Mouse (Mus musculus) hindbrain, postnatal 0 days (tissue): Measurements from ENCODE around the gene Ptgir. TPM values are rescaled to one million over a fixed set of nuclear protein-coding genes. Genes with fewer than 3 reads are reported as not detected.

Experiments used
- ATAC-seq: fragments of 200-750 bp; cut with Nextera tagmentation; 2 replicates; pipeline ENCODE4 v1.8.0; 2017; ENCODE audit warnings: mild to moderate bottlenecking, moderate TSS enrichment, moderate library complexity
- DNase-seq: peaks from one replicate; pipeline ENCODE4 v3.0.0-alpha.2; 2015; ENCODE audit warnings: low spot score
- H3K27ac ChIP-seq: fragments of 300-500 bp; sonication (generic); 2 replicates; pipeline ENCODE4 v1.5.1; 2014; ENCODE audit warnings: mild to moderate bottlenecking
- H3K27me3 ChIP-seq: fragments of 300-500 bp; sonication (generic); 2 replicates; pipeline ENCODE4 v1.6.1; 2014; ENCODE audit warnings: low read length, mixed read lengths; ENCODE audit not compliant: insufficient read depth
- H3K36me3 ChIP-seq: fragments of 300-500 bp; sonication (generic); 2 replicates; pipeline ENCODE4 v1.6.1; 2014; ENCODE audit warnings: low read length, mixed read lengths; ENCODE audit not compliant: insufficient read depth
- H3K4me1 ChIP-seq: fragments of 300-500 bp; sonication (generic); 2 replicates; pipeline ENCODE4 v1.6.1; 2014; ENCODE audit warnings: antibody characterized with exemption, low read length, mixed read lengths; ENCODE audit not compliant: insufficient read depth
- H3K4me2 ChIP-seq: fragments of 300-500 bp; sonication (generic); 2 replicates; pipeline ENCODE4 v1.6.1; 2014; ENCODE audit warnings: low read depth, mild to moderate bottlenecking, low read length, moderate library complexity, mixed read lengths
- H3K4me3 ChIP-seq: fragments of 300-500 bp; sonication (generic); 2 replicates; pipeline ENCODE4 v1.5.1; 2014; ENCODE audit warnings: low read length
- H3K9ac ChIP-seq: fragments of 300-500 bp; sonication (generic); replicated peaks from 2 replicates; pipeline ENCODE4 v1.6.1; 2014; ENCODE audit warnings: mild to moderate bottlenecking, low read length, moderate library complexity, mixed read lengths
- H3K9me3 ChIP-seq: fragments of 300-500 bp; sonication (generic); 2 replicates; pipeline ENCODE4 v1.6.1; 2016; ENCODE audit warnings: low read length, mixed read lengths
- CTCF ChIP-seq: IDR thresholded peaks from 2 replicates; pipeline ENCODE4 v1.5.1; 2016; ENCODE audit warnings: antibody characterized with exemption, control low read depth, low read depth
- WGBS: fragments of 180-500 bp; shearing (Covaris S2); extraction: QIAGEN DNeasy Blood & Tissue Kit; methylation state at CpG from one replicate; pipeline ENCODE4 v1.1.7; 2014; 5-methylcytosine and 5-hydroxymethylcytosine counted together
- polyA plus RNA-seq: library from polyadenylated mRNA; unstranded; fragments of >200 nt; fragmentation: Nextera tagmentation; extraction: Ambion mirVana; gene quantifications from 2 replicates; pipeline ENCODE4 v1.2.1, GENCODE M21; 2015
- total RNA-seq: library from RNA; depleted of rRNA; stranded (reverse); fragments of >200 nt; gene quantifications from 2 replicates; pipeline ENCODE4 v1.2.3, GENCODE M21; 2014

Ptgir gene
- total and polyA plus RNA-seq, 2 experiments from 2014 or later, result 0.05 to 0.21 TPM

DNA sequence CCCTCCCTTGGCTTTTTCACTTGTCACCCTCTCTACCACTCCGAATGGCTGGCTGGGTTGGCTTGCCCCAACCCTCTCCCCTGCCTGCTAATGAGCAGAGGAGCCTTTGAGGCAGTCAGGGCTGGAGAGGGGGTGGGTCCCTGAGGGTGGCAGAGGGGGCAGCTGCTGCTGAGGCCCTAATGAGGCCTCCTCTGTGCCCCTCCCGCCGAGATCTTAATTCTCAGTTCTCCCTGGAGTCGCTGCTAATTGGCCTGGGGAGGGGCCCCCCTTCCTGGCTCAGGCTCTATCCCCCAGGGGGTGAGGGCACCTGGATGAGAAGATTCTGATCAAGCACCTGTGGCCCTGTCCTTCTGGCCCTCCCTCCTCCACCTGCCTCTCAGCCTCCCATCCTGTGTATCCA, 12.0 kb upstream of the Ptgir start:
- peak overlapping the region; percentile 52; the same call in 1 of the 2 replicates for H3K4me2 ChIP-seq
- no peak overlapping the region for H3K9ac ChIP-seq
- H3K9me3 ChIP-seq, result no peaks in the 10 kb centered on the region
- H3K4me3 ChIP-seq, result no peak overlapping the region
- H3K27ac ChIP-seq, result no peak overlapping the region
- TF ChIP-seq CTCF, result no peak
- no peaks in the 10 kb centered on the region for H3K36me3 ChIP-seq
- ATAC-seq, result peak; percentile 4; the same call in 1 of the 2 replicates
- H3K4me1 ChIP-seq, result peaks cover 4% of the 10 kb centered on the region; the same call in 1 of the 2 replicates
- WGBS, result 3% methylated on average over 4 of the region's 4 CpGs
- H3K27me3 ChIP-seq, result no peaks in the 10 kb centered on the region
- no peak for DNase-seq

DNA sequence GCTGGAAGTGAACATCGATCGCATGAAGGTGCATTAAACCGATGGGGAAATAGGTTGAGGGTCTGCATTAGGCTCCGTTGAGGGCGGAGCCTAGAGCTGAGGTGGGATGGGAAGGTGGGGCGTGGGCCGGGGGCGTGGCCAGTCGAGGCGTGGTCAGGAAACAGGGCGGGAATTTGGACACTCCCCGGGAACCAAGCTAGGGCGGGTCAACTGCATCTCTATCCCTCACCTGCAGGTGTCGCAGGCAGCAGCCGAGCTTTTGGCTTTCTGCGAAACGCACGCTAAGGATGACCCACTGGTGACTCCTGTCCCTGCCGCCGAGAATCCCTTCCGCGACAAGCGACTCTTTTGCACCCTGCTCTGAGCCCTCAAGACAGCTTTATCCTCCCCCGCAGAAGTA, 11.3 kb upstream of the Ptgir start:
- 0 out of 2 replicates have a peak overlapping the region, but pooled peaks have one; percentile 17 for H3K9ac ChIP-seq
- peak overlapping the region; percentile 52 for H3K4me2 ChIP-seq
- peak; percentile 82 for DNase-seq
- under 1% methylated on average over 24 of the region's 24 CpGs for WGBS
- H3K4me1 ChIP-seq, result peaks cover 4% of the 10 kb centered on the region; the same call in 1 of the 2 replicates
- peak; percentile 61 for ATAC-seq
- H3K36me3 ChIP-seq, result no peaks in the 10 kb centered on the region
- H3K4me3 ChIP-seq, result peak overlapping the region; percentile 18
- peak; percentile 90 for TF ChIP-seq CTCF
- H3K27me3 ChIP-seq, result no peaks in the 10 kb centered on the region
- no peak overlapping the region for H3K27ac ChIP-seq
- no peaks in the 10 kb centered on the region for H3K9me3 ChIP-seq

DNA sequence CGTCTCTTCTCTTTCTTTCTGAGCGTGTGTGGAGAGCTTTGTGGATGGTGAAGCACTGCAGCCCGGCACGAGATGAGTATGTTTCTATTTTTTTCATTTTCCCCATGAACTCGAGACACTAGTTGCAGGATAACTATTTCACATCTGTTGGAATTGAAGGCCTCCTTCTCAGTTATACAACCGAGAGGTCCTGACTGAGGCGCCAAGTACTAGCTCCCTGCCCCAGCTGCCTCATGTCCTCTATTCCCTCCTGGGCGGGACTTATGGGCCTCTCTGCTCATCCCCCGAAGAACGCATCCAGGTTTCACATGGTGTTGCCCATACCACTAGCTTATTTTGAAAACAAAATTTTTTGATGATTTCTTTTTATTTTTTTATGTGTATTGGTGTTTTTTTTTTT, 10.8 kb upstream of the Ptgir start:
- no peak overlapping the region for H3K27ac ChIP-seq
- peak overlapping the region; percentile 18 for H3K4me3 ChIP-seq
- H3K4me2 ChIP-seq, result peak overlapping the region; percentile 52
- no peaks in the 10 kb centered on the region for H3K9me3 ChIP-seq
- 0 out of 2 replicates have a peak overlapping the region, but pooled peaks have one; percentile 17 for H3K9ac ChIP-seq
- TF ChIP-seq CTCF, result no peak
- no peaks in the 10 kb centered on the region for H3K27me3 ChIP-seq
- H3K36me3 ChIP-seq, result no peaks in the 10 kb centered on the region
- H3K4me1 ChIP-seq, result peaks cover 4% of the 10 kb centered on the region; the same call in 1 of the 2 replicates
- ATAC-seq (no peak), DNase-seq (no peak)
- WGBS, result 28% methylated on average over 10 of the region's 10 CpGs

DNA sequence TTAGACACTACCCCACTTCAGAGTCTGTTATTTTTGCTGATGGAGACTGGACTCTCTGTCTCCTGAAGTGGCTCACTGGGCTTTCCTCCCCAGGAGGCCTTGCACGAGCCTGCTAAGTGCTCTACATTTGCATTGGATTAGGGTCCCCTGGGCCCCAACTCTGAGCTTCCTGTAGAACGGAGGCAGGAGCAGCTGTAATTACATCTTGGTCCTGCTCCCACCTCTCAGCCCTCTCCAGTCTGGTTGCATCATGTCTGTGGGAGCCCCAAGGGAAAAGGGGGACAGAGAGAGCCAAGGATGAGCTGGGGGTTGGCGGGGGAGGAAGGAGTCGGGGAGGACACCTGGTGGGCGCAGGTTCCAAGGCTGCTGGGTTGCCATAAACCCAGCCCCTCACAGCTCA, 5.8 kb upstream of the Ptgir start:
- DNase-seq, result no peak
- Histone ChIP-seq H3K4me3 (no peak overlapping the region), H3K27me3 (no peaks in the 10 kb centered on the region), H3K4me2 (no peak overlapping the region), H3K4me1 (no peaks in the 10 kb centered on the region), H3K9me3 (no peaks in the 10 kb centered on the region), H3K36me3 (no peaks in the 10 kb centered on the region), H3K27ac (no peak overlapping the region), H3K9ac (no peak overlapping the region)
- no peak for TF ChIP-seq CTCF
- 19% methylated on average over 5 of the region's 5 CpGs for WGBS
- ATAC-seq, result 0 out of 2 replicates have a peak, but pooled peaks have one; percentile 24

DNA sequence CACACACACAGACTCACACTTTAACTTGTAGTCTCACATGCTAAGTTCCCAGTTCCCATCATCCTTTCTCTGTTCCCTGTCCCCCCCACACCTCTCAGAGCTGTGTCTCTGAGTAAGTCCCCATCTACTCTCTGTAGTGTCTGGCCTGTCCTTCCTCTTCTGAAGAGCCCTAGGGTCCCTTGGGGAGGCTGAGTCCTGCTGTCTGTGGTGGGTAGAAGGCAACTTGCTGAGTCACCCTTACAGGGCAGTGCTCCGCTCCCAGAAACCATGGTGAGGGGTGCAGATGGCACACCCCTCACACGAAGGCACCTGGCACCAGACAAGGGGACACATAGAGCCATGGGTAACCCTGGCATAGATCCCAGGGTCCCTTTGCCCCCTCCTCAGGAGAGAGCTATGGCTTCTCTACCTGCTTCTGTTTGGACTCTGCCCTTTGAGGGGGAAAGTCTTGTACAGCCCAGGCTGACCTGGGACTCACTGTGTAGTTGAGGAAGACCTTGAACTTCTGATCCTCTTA, 2.8 kb upstream of the Ptgir start:
- WGBS, result 67% methylated on average over 2 of the region's 2 CpGs
- H3K4me3 ChIP-seq, result no peak overlapping the region

DNA sequence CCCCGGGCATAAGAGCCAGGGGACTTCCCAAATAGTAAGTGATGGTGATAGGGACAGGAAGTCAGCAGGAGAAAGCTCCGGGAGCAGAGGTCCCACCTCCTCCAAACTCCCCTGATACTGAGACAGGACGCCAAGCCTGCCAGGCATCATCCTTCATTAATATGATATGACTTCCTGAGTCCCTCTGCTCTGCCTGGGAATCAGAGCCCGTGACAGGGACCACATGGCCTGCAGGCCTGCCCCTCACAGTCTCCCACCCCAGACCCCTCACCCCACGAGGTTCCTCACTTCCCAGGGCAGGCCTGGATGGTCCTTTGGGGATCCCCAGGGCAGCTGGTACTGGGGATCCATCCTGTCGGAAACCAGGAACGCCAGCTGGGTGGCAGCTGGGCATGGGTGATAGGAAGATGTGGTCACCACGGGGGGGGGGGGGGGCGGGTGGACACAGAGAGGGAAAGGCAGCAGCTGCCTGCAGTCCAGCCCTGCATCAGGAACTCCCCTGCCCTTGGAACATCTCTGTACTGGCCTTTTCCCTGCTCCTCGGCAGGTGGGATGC, 2.1 kb upstream of the Ptgir start:
- H3K9ac ChIP-seq, result no peak overlapping the region
- no peak overlapping the region for H3K27ac ChIP-seq
- 45% methylated on average over 8 of the region's 10 CpGs for WGBS
- no peak for DNase-seq
- ATAC-seq, result no peak
- no peaks in the 10 kb centered on the region for H3K4me1 ChIP-seq
- no peaks in the 10 kb centered on the region for H3K27me3 ChIP-seq
- H3K4me2 ChIP-seq, result no peak overlapping the region
- no peaks in the 10 kb centered on the region for H3K9me3 ChIP-seq
- TF ChIP-seq CTCF, result no peak
- no peak overlapping the region for H3K4me3 ChIP-seq
- H3K36me3 ChIP-seq, result no peaks in the 10 kb centered on the region

More for the DNA sequence above, 2.8 kb upstream of the Ptgir start:
- no peak overlapping the region for H3K4me2 ChIP-seq
- no peak for ATAC-seq
- H3K36me3 ChIP-seq, result no peaks in the 10 kb centered on the region
- no peaks in the 10 kb centered on the region for H3K27me3 ChIP-seq
- H3K9ac ChIP-seq, result no peak overlapping the region
- no peak overlapping the region for H3K27ac ChIP-seq
- no peak for TF ChIP-seq CTCF
- H3K9me3 ChIP-seq, result no peaks in the 10 kb centered on the region
- H3K4me1 ChIP-seq, result no peaks in the 10 kb centered on the region
- no peak for DNase-seq

DNA sequence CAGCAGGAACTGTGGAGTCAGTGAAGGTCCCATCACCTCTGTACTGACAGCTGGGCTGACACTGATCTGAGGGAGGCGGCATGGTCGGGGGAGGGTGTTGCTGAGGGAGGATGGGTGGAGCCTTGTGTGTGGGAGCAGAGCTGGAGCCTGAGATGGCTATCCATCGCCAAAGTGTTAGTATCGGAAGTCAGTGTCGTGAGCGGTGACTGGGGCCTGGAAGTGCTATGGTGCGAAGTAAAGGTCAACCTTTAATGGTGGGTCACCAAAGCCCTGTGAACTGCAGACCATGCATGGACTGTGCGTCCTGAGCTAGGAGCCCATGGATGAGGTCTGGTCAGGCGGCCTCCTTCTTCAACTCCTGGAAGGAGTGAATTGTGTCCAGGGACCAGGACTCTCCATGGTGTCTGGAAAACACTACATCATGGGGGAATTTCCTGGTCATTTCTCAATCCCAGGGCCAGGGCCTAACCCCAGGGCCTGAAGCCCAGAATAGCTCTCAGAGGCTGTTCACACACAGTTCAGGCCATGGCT, 734 bp upstream of the Ptgir start:
- TF ChIP-seq CTCF, result no peak
- Histone ChIP-seq H3K4me2 (no peak overlapping the region), H3K27me3 (no peaks in the 10 kb centered on the region), H3K9ac (no peak overlapping the region), H3K4me1 (no peaks in the 10 kb centered on the region), H3K36me3 (no peaks in the 10 kb centered on the region), H3K4me3 (no peak overlapping the region), H3K27ac (no peak overlapping the region), H3K9me3 (no peaks in the 10 kb centered on the region)
- no peak for DNase-seq
- WGBS, result 60% methylated on average over 9 of the region's 9 CpGs
- no peak for ATAC-seq
